Mouse (Mus musculus): ENCODE results near the gene E030018B13Rik. TPM values are rescaled to one million over a fixed set of nuclear protein-coding genes. Genes with fewer than 3 reads are reported as not detected.
A peak's percentile ranks its signal among the peaks of the same experiment; 100 is the strongest.

E030018B13Rik gene
- polyA plus RNA-seq, 1 experiment from 2014 or later: not detected

DNA sequence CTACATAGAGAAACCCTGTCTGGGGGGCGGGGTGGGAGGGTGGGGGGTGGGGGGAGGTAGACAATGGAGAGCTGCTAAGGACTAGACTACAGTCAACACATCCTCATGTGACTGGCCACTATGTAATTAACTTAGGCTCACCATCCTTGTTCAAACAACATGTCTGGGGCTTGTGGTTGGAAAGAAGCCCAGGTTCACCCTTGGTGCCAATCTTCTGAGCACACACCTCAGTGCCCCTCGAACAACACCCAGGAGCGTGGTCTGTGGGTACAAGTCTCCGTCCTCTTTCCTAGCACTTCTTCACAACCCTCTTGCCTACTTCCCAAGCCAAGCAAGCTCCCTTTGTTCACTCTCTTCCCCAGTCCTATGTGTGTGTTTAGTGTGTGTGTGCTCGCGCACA is 10.5 kb downstream of the E030018B13Rik start:
- Histone ChIP-seq H3K4me3 (ENCODE audit: low read depth, low read length) (no peak overlapping the region), H3K9me3 (replicated peaks; ENCODE audit: control insufficient read depth, low read length) (no peaks in the 10 kb centered on the region), H3K4me2 (ENCODE audit: low read length) (no peak overlapping the region), H3K4me1 (ENCODE audit: control insufficient read depth, insufficient read depth, low read length) (peaks cover 30% of the 10 kb centered on the region), H3K9ac (ENCODE audit: low read length) (no peak overlapping the region), H3K36me3 (ENCODE audit: control insufficient read depth, insufficient read depth, low read length) (no peaks in the 10 kb centered on the region), H3K27me3 (replicated peaks; ENCODE audit: control insufficient read depth, insufficient read depth, low read length) (no peaks in the 10 kb centered on the region), H3K27ac (ENCODE audit: low read depth, low read length) (no peak overlapping the region)
- ATAC-seq: no peak
- DNase-seq (ENCODE audit: low spot score): no peak
- 83% methylated on average over 6 of the region's 6 CpGs for WGBS

- no peak for DNase-seq (ENCODE audit: low spot score)
- Histone ChIP-seq H3K4me3 (ENCODE audit: low read depth, low read length) (no peak overlapping the region), H3K27me3 (replicated peaks; ENCODE audit: control insufficient read depth, insufficient read depth, low read length) (no peaks in the 10 kb centered on the region), H3K4me2 (ENCODE audit: low read length) (no peak overlapping the region), H3K9me3 (replicated peaks; ENCODE audit: control insufficient read depth, low read length) (no peaks in the 10 kb centered on the region), H3K36me3 (ENCODE audit: control insufficient read depth, insufficient read depth, low read length) (no peaks in the 10 kb centered on the region), H3K4me1 (ENCODE audit: control insufficient read depth, insufficient read depth, low read length) (peaks cover 30% of the 10 kb centered on the region), H3K27ac (ENCODE audit: low read depth, low read length) (no peak overlapping the region), H3K9ac (ENCODE audit: low read length) (no peak overlapping the region)
- 77% methylated on average over 4 of the region's 4 CpGs for WGBS
- ATAC-seq: no peak
Observed at GRCm38 (mm10) chr7:63929080-63929479, 12.4 kb downstream of the E030018B13Rik start.

GRCm38 (mm10) chr7:63930132-63930531 is 13.5 kb downstream of the E030018B13Rik start:
- no peak overlapping the region for H3K9ac ChIP-seq (ENCODE audit: low read length)
- H3K27me3 ChIP-seq (replicated peaks; ENCODE audit: control insufficient read depth, insufficient read depth, low read length): no peaks in the 10 kb centered on the region
- peaks cover 25% of the 10 kb centered on the region for H3K4me1 ChIP-seq (ENCODE audit: control insufficient read depth, insufficient read depth, low read length)
- no peak overlapping the region for H3K4me2 ChIP-seq (ENCODE audit: low read length)
- 89% methylated on average over 3 of the region's 3 CpGs for WGBS
- no peak overlapping the region for H3K4me3 ChIP-seq (ENCODE audit: low read depth, low read length)
- H3K27ac ChIP-seq (ENCODE audit: low read depth, low read length): no peak overlapping the region
- DNase-seq (ENCODE audit: low spot score): no peak
- no peak for ATAC-seq
- H3K36me3 ChIP-seq (ENCODE audit: control insufficient read depth, insufficient read depth, low read length): no peaks in the 10 kb centered on the region
- H3K9me3 ChIP-seq (replicated peaks; ENCODE audit: control insufficient read depth, low read length): no peaks in the 10 kb centered on the region

- 71% methylated on average over 5 of the region's 5 CpGs for WGBS
- Histone ChIP-seq H3K27ac (ENCODE audit: low read depth, low read length) (no peak overlapping the region), H3K36me3 (ENCODE audit: control insufficient read depth, insufficient read depth, low read length) (no peaks in the 10 kb centered on the region), H3K9ac (ENCODE audit: low read length) (no peak overlapping the region), H3K9me3 (replicated peaks; ENCODE audit: control insufficient read depth, low read length) (no peaks in the 10 kb centered on the region), H3K4me1 (ENCODE audit: control insufficient read depth, insufficient read depth, low read length) (peaks cover 25% of the 10 kb centered on the region), H3K4me3 (ENCODE audit: low read depth, low read length) (no peak overlapping the region), H3K4me2 (ENCODE audit: low read length) (no peak overlapping the region), H3K27me3 (replicated peaks; ENCODE audit: control insufficient read depth, insufficient read depth, low read length) (no peaks in the 10 kb centered on the region)
- ATAC-seq (no peak), DNase-seq (ENCODE audit: low spot score) (no peak)
Observed at GRCm38 (mm10) chr7:63930766-63931165, 14.1 kb downstream of the E030018B13Rik start.

- Histone ChIP-seq H3K4me1 (ENCODE audit: control insufficient read depth, insufficient read depth, low read length) (peaks cover 17% of the 10 kb centered on the region), H3K36me3 (ENCODE audit: control insufficient read depth, insufficient read depth, low read length) (no peaks in the 10 kb centered on the region), H3K27ac (ENCODE audit: low read depth, low read length) (no peak overlapping the region), H3K4me3 (ENCODE audit: low read depth, low read length) (no peak overlapping the region), H3K27me3 (replicated peaks; ENCODE audit: control insufficient read depth, insufficient read depth, low read length) (no peaks in the 10 kb centered on the region), H3K4me2 (ENCODE audit: low read length) (no peak overlapping the region), H3K9me3 (replicated peaks; ENCODE audit: control insufficient read depth, low read length) (no peaks in the 10 kb centered on the region), H3K9ac (ENCODE audit: low read length) (no peak overlapping the region)
- no peak for ATAC-seq
- 90% methylated on average over 3 of the region's 3 CpGs for WGBS
- DNase-seq (ENCODE audit: low spot score): no peak
Observed at GRCm38 (mm10) chr7:63932461-63932860, 15.8 kb downstream of the E030018B13Rik start.

DNA sequence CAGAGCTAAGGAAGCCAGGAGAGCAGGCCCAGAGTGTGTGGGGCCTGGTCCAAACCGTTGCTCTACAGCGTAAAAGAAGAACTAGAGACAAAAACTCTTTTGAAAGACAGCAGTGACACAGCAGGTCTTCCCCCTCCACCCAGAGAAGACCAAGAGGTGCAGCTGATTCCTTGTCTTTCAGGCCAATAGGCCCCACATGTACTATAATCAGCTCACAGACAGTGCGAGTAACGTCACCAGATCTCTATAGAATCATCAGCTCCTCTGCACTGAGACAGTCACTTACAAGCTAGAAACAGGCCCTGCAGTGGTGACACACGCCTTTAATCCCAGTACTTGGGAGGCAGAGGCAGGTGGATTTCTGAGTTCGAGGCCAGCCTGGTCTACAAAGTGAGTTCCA is 17.2 kb downstream of the E030018B13Rik start:
- H3K9me3 ChIP-seq (replicated peaks; ENCODE audit: control insufficient read depth, low read length): no peaks in the 10 kb centered on the region

GRCm38 (mm10) chr7:63934530-63934929 is 17.9 kb downstream of the E030018B13Rik start:
- WGBS: 68% methylated on average over 1 of the region's 1 CpGs
- Histone ChIP-seq H3K36me3 (ENCODE audit: control insufficient read depth, insufficient read depth, low read length) (no peaks in the 10 kb centered on the region), H3K27me3 (replicated peaks; ENCODE audit: control insufficient read depth, insufficient read depth, low read length) (no peaks in the 10 kb centered on the region), H3K27ac (ENCODE audit: low read depth, low read length) (no peak overlapping the region), H3K9ac (ENCODE audit: low read length) (peak overlapping the region; percentile 95; the same call in 1 of the 2 replicates), H3K4me1 (ENCODE audit: control insufficient read depth, insufficient read depth, low read length) (peaks cover 17% of the 10 kb centered on the region), H3K4me2 (ENCODE audit: low read length) (peak overlapping the region; percentile 96), H3K4me3 (ENCODE audit: low read depth, low read length) (no peak overlapping the region), H3K9me3 (replicated peaks; ENCODE audit: control insufficient read depth, low read length) (no peaks in the 10 kb centered on the region)
- no peak for ATAC-seq
- no peak for DNase-seq (ENCODE audit: low spot score)

More for the DNA sequence above, 17.2 kb downstream of the E030018B13Rik start:
- Histone ChIP-seq H3K4me3 (ENCODE audit: low read depth, low read length) (no peak overlapping the region), H3K9ac (ENCODE audit: low read length) (no peak overlapping the region), H3K27me3 (replicated peaks; ENCODE audit: control insufficient read depth, insufficient read depth, low read length) (no peaks in the 10 kb centered on the region), H3K4me1 (ENCODE audit: control insufficient read depth, insufficient read depth, low read length) (peaks cover 17% of the 10 kb centered on the region), H3K4me2 (ENCODE audit: low read length) (no peak overlapping the region), H3K36me3 (ENCODE audit: control insufficient read depth, insufficient read depth, low read length) (no peaks in the 10 kb centered on the region), H3K27ac (ENCODE audit: low read depth, low read length) (no peak overlapping the region)
- 74% methylated on average over 6 of the region's 6 CpGs for WGBS
- ATAC-seq (no peak), DNase-seq (ENCODE audit: low spot score) (no peak)

DNA sequence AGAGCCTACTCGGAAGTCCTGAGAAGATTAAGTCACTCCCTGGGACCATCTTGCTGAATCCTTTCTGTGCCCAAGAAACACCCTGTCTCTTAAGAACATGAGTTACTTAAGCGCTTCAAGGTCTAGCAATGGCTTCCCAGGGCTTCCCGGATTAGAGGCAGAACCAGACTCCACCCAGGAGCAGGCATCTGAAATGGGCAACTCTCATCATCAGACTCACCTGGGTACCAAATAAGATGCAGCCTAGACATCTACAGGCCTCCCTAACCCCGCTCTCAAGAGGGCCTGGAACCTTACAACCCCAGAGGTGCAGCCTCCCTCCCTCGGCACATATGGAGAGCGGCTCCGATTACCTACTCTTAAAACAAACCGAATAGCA is 19.1 kb downstream of the E030018B13Rik start:
- Histone ChIP-seq H3K4me3 (ENCODE audit: low read depth, low read length) (peak overlapping the region; percentile 97), H3K27me3 (replicated peaks; ENCODE audit: control insufficient read depth, insufficient read depth, low read length) (no peaks in the 10 kb centered on the region), H3K4me2 (ENCODE audit: low read length) (peak overlapping the region; percentile 96), H3K27ac (ENCODE audit: low read depth, low read length) (no peak overlapping the region; the same call in 1 of the 2 replicates), H3K9ac (ENCODE audit: low read length) (peak overlapping the region; percentile 95), H3K4me1 (ENCODE audit: control insufficient read depth, insufficient read depth, low read length) (peaks cover 20% of the 10 kb centered on the region), H3K36me3 (ENCODE audit: control insufficient read depth, insufficient read depth, low read length) (no peaks in the 10 kb centered on the region), H3K9me3 (replicated peaks; ENCODE audit: control insufficient read depth, low read length) (no peaks in the 10 kb centered on the region)
- ATAC-seq (no peak), DNase-seq (ENCODE audit: low spot score) (no peak)
- WGBS: 15% methylated on average over 8 of the region's 8 CpGs

- Histone ChIP-seq H3K36me3 (ENCODE audit: control insufficient read depth, insufficient read depth, low read length) (no peaks in the 10 kb centered on the region), H3K4me2 (ENCODE audit: low read length) (peak overlapping the region; percentile 96), H3K4me3 (ENCODE audit: low read depth, low read length) (peak overlapping the region; percentile 97), H3K9ac (ENCODE audit: low read length) (peak overlapping the region; percentile 95), H3K4me1 (ENCODE audit: control insufficient read depth, insufficient read depth, low read length) (peaks cover 20% of the 10 kb centered on the region), H3K9me3 (replicated peaks; ENCODE audit: control insufficient read depth, low read length) (no peaks in the 10 kb centered on the region), H3K27me3 (replicated peaks; ENCODE audit: control insufficient read depth, insufficient read depth, low read length) (no peaks in the 10 kb centered on the region), H3K27ac (ENCODE audit: low read depth, low read length) (peak overlapping the region; percentile 10; the same call in 1 of the 2 replicates)
- ATAC-seq (no peak), DNase-seq (ENCODE audit: low spot score) (peak; percentile 80)
- under 1% methylated on average over 34 of the region's 34 CpGs for WGBS
Observed at GRCm38 (mm10) chr7:63936188-63936985, 19.7 kb downstream of the E030018B13Rik start.
